Mouse (Mus musculus) cerebellum, postnatal 10 days (tissue): Measurements from ENCODE around the gene Rfc2.
A peak's percentile ranks its signal among the peaks of the same experiment; 100 is the strongest.

Experiments used
- DNase-seq, 2 experiments: peaks; one replicate each; pipeline ENCODE4 v3.0.0; 2021; ENCODE audit warnings: mixed read lengths in 2 of 2

The Rfc2 gene

DNA sequence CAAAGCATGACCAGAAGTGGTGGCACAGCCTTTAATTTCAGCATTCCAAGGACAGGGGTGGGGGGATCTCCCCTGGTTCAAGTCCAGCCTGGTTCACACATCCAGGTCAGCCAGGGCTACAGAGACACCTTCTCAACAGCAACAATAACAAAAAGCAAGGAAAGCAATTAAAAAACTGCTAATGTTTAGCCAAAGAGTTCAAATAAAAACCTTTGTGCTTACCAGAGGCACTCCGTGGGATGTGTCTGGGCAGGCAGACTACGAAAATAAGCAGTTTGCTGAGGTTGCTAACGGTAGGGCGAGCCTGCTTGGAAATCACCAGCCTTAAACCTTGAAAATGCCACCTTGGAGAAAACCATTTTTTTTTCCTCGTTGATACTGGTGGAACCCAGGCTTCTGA lies at the start of gene Rfc2:
Rfc2 (plus strand) TSS at position 221 of the 400 bp plus-strand sequence.
- DNase-seq, result no peak

- DNase-seq, result peak; percentile 63 to 74
Measured at GRCm38 (mm10) chr5:134531585-134531984, 49.6 kb upstream of the Rfc2 start.

GRCm38 (mm10) chr5:134532417-134532816 lies 48.7 kb upstream of the Rfc2 start:
- no peak for DNase-seq

DNA sequence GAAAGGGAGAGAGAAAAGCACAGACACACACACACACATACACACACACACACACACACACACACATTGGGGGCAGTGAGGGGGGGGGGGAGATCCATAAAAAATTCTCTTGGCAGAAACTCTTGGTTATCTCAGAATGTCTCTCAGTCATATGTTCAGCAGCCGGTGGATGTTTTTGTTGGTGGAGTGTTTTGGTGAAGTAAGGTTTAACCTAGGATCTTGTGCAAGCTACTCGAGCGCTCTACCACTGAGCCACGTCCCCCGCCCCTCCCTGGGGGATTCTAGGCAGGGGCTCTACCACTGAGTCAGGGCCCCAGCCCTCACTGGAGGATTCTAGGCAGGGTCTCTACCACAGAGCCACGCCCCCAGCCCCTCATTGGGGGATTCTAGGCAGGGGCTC lies 45.1 kb upstream of the Rfc2 start:
- no peak for DNase-seq

- DNase-seq, result peak; percentile 80
Measured at GRCm38 (mm10) chr5:134539891-134540290, 41.3 kb upstream of the Rfc2 start.

DNA sequence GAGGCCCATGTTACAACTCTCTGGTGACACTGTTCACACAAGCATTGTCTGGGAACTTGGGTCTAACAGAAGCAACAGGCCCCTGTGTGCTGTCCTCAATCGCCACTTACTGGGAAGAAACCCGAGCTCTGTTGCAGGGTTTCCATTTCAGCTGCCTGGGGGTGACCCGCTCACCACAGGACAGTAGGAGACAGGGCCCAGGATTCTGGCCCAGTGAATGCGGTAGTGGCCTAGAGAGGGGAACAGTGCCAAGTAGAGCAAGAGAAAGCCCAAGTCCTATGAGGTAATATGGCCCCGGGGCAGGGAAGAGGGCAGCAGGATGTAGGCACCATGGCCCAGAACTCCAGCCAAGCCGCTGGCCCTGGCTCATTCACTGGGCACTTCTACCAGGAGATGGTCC lies 40.3 kb upstream of the Rfc2 start:
- peak; percentile 49 to 58 for DNase-seq

GRCm38 (mm10) chr5:134541640-134542039 lies 39.5 kb upstream of the Rfc2 start:
- DNase-seq, result no peak

GRCm38 (mm10) chr5:134544516-134545241 lies 36.5 kb upstream of the Rfc2 start:
- DNase-seq, result peak; percentile 68 to 78

- DNase-seq, result peak; percentile 45 to 62
Measured at GRCm38 (mm10) chr5:134545242-134545629, 35.9 kb upstream of the Rfc2 start.

- DNase-seq, result peak; percentile 44 to 60
Measured at GRCm38 (mm10) chr5:134546790-134547189, 34.4 kb upstream of the Rfc2 start.

DNA sequence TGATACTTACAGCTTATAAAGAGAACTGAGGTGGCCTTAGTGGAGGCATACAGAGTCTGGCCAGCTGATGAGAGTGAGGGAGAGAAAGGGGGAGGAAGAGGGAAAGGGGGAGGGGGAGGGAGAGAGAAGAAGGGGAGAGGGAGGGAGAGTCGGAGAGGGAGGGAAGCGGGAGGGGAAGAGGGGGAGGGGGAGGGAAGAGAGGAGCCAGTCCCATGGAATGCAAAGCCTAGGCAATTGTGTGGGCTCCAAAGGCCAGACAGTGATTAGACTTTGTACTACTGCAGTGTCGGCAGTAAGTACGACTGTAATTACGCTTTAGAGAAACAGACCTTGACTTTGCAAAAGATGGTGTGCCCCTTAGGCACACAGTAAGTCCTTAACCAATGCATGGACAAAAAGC lies 32.9 kb upstream of the Rfc2 start:
- no peak for DNase-seq

DNA sequence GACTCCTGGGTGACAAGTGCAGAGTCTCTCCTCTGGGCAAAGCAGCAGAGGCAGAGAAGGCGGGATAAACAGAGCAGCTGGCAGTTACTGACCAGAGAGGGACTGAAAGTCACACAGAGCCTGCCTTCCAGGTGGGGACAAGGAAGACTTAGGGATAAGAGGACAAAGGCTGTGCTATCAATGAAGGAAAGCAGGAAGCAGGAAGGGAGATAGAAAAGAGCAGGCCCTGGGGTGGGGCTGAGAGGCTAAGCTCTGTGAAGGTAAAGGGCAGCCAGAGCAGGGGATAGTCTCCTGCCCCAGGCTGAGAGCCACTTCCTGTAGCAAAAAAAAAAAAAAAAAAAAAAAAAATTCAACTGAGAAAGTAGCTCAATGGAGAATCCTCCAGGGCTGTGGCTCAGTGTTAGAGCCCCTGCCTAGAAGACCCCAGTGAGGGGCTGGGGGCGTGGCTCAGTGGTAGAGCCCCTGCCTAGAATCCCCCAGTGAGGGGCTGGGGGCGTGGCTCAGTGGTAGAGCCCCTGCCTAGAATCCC lies 31.5 kb upstream of the Rfc2 start:
- DNase-seq, result no peak

- peak; percentile 45 to 47 for DNase-seq
Measured at GRCm38 (mm10) chr5:134550836-134551232, 30.3 kb upstream of the Rfc2 start.

DNA sequence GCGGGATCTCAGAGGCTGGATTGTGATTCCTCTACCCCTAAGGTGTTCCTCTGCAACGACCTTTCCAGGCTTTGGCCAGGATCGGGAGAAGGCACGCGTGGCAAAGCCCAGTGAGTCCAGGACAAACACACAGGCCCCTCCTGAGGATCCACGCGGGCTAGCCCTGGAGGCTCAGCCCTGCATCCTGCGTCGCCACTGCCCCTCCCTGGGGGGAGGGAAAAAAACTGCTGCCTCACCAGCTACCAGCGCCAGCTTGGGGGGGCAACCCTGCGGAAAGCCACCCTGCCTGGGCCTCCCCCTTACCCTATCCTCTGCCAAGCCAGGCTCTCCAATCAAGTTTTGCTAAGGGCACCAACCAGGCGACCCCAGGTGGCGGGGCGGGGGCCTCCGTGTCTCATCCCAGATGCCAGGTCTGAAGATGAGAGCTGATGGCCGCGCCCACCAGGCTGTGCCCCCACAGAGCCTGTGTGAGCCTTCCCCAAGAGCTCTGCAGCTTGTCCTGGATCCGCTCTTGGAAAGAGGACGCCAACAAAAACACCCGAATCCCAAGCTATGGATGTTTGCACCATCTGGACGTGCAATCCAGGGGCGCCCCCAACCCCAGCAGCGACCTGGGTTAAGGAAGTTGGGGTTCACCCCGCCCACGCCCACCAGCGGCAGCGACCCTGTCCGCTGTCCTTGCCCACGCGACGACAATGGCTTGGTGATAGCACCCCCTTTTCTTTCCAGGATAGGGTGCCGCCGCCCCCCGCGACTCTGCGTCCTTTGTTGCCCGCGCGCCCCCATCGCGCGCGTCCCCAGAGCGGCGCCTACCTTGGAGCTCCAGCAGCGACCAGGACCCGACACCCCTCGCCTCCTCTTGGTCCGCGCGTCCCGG lies 29.7 kb upstream of the Rfc2 start:
- DNase-seq, result peak; percentile 83 to 88

DNA sequence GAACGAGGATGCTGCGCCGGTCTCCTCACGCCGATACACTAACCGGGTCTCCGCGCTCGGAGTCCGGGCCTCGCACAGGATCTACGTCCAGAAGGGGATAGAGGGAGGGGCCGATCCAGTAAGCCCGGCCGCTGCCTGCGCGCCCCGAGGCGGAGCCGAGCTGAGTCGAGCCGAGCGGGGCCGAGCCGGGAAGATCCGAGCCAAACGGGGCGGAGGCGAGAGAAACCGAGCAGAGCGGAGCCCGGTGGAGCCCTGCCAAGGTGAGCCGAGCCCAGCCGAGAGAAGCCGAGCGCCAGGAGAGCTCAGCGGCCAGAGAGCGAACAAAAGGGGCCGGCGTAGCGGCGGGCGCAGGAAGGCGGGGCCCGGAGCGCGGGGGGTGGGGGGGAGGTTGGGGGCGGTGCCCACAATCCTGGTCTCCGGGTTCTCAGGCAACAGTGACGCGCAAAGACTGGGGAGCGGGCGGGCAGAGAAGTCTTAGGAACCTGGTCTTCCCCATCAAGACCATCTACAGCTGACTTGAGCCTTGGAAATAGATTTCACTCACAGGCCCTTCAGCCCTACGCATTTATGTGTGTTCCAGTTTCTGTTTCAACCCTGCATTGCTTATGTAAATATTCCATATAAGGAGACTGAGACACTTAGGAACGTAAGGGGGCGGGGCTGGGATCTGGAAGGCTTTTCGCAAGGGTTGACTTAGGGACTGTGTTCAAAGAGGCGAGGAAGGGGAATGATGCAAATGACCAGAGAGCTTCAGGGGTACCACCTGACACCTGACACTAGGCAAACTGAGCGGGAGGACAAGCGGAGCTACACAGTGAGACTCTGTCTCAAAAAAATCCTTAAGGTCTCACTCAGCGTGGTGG lies 28.8 kb upstream of the Rfc2 start, which contains the start of gene Clip2:
Clip2 (minus strand) TSS at position 325 of the 863 bp plus-strand sequence.
- peak; percentile 100 for DNase-seq

- DNase-seq, result no peak
Measured at GRCm38 (mm10) chr5:134553951-134554546, 27.1 kb upstream of the Rfc2 start.

- peak; percentile 84 to 90 for DNase-seq
Measured at GRCm38 (mm10) chr5:134555463-134556164, 25.6 kb upstream of the Rfc2 start.

DNA sequence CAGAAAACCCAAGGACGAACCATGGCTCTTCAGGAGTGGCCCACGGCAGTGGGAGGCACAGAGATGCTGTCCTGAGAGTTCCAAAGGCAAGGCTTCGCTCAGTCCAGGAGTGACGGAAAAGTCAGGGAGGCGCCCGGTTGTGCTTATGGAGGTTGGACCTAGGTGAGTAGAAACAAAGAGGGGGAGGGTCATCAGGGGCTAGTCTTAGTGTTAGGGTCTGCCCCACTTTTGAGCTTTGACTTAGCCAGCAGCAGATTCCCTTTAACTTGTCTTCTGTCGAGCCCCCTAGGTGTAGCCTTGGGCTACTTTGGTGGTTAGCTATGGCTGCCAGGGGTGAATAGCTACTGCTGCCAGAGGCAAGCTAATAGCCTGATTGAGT lies 21.1 kb upstream of the Rfc2 start, which contains the start of gene Syna:
Syna (minus strand) TSS at position 101 of the 379 bp plus-strand sequence.
- no peak for DNase-seq

DNA sequence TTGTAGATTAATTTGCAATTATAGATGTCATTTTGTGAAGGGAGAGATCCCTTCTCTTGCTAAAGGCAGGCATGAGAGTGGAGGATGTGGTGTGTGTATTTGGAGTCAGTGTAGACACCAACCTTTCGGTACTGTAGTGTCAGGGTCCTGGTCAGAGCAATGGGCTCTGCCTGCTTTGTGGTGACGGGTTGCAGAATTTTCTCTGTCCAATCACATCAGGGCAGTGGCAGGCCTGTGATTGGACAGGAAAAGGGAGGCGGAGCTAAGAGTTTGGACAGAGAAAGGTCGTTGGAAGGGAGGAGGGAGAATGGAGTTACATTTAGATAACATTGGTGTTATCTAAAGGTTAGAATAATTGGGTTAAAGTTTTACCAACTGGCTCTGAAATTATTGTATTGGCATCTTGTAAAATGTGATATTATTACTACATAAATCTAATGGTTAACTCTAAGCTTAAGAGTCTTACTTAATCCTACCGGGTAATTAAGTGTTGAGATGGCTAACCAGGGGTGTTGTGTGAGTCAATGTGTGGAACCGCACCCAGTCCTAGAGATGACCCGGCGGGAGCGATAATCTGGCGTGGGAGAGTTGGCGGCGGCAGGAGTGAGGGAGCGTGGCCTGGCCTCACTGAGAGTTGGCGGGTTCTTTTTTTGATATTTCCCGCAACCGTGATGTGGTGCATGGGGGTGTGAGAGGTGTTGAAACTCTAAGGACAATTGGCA lies 20.6 kb upstream of the Rfc2 start:
- DNase-seq, result no peak

DNA sequence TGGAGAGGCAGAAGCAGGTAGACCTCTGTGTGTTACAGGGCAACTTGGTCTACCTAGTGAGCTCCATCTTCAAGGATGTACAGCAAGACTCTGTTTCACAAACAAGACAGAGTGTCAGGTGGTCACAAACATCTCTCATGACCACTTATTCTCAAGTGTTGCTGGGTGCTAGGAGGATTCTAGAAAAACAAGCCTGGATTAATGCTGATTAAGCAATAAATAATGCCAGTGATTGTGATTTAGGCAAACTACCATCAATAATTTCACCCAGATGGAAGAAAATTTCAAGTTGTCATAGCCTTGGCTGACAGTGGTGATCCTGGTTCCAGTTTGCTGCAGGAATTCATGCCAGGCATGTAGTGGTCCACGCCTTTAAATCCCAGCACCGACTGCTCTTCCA lies 16.9 kb upstream of the Rfc2 start:
- no peak for DNase-seq

- no peak for DNase-seq
Measured at GRCm38 (mm10) chr5:134565696-134566095, 15.5 kb upstream of the Rfc2 start.
